Comparison of ENCODE assay signal across 15 mouse cellular contexts in the genomic region with DNA sequence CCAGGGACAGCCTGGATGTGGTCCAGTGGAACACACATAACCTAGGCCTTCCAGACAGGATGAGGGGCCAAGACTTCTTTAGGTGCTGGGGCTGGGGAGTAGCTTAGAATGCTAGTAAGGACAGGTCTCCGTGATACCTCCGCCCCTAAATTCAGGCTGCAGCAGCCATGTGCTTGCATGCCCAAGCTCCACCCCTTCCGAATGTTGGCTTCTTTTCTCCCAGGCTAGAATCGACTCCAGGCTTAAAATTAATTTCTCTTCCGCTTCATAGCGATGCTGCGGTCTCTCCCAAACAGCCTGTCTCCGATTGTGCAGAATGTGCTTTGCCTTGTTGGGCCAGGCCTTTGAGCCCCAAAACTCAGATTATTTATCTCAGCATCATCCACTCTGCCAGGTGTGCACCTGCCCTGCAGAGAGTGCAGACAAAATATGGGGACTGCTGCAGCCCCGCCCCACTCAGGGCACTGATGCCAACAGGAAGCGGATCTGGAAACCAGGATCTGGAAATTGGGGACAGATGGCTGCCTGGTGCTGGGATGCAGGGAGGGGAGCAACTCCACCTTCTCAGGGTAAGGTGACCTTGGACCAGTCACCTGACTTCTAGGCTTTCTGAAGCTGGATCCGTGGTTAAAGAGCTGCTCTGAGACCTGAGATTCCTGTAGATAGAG.
"Had no signal": no experiment of that assay in that cellular context is flagged by ENCODE, and none has a peak within 500 bp of the region (broad histone marks: within the 10 kb centered on the region; RNA-seq: fewer than 3 reads in every experiment).

No protein-coding gene starts in this region.

- H3K27me3 ChIP-seq: liver, embryonic 13.5 days; neural tube, embryonic 12.5 days; neural tube, embryonic 15.5 days; stomach, embryonic 15.5 days had no signal

- H3K4me1 ChIP-seq: liver, embryonic 13.5 days; stomach, embryonic 15.5 days had no signal

- H3K36me3 ChIP-seq: liver, embryonic 13.5 days; neural tube, embryonic 12.5 days; neural tube, embryonic 15.5 days; stomach, embryonic 15.5 days had no signal

- H3K9me3 ChIP-seq: liver, embryonic 13.5 days; neural tube, embryonic 12.5 days; neural tube, embryonic 15.5 days; stomach, embryonic 15.5 days had no signal

- H3K4me2 ChIP-seq: liver, embryonic 13.5 days; midbrain, embryonic 11.5 days; neural tube, embryonic 12.5 days; neural tube, embryonic 15.5 days; stomach, embryonic 15.5 days had no signal

- DNase-seq: kidney, postnatal 25 days; liver, embryonic 13.5 days; lung, adult 2 months; lung, postnatal 14 days; lung, postnatal 4 days; midbrain, embryonic 14.5 days; retina, postnatal 1 day; right cerebral cortex, postnatal 25 days; spleen, adult 18-20 months; thymus, postnatal 36 days had no signal

- H3K27ac ChIP-seq: kidney, postnatal 0 days; liver, embryonic 13.5 days; neural tube, embryonic 12.5 days; neural tube, embryonic 15.5 days; stomach, embryonic 15.5 days had no signal

- H3K4me3 ChIP-seq: liver, embryonic 13.5 days; neural tube, embryonic 12.5 days; neural tube, embryonic 15.5 days; stomach, embryonic 15.5 days had no signal

- H3K9ac ChIP-seq: liver, embryonic 13.5 days; neural tube, embryonic 12.5 days; neural tube, embryonic 15.5 days; stomach, embryonic 15.5 days had no signal
